ENCODE assay signal across 9 mouse cellular contexts in the genomic region with DNA sequence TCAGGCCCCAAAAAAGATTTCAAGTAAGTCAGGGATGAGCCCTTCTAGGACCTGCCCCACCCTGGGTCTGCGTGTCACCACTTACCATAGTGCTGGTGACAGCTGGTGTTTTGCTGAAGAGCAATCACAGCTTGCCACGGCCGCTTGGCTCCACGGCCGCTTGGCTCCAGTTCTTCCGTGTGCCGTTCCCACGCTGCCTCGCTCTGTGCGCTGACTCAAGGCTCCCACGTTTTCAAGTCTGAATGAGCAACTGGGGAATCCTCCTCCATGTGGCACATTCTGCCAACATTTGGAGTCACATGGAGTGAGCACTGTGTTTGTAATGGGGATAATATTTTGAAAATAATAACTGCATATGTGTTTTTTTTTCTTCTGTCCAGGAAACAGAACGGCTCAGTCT. TPM values are rescaled to one million over a fixed set of nuclear protein-coding genes. Genes with fewer than 3 reads are reported as not detected.
DNase-seq lines count a peak whose midpoint lies in the region; ATAC-seq and TF ChIP-seq lines count a peak whose summit lies in the region.
"Had no signal": no experiment of that assay in that cellular context is flagged by ENCODE, and none has a peak within 500 bp of the region (broad histone marks: within the 10 kb centered on the region; RNA-seq: fewer than 3 reads in every experiment).

No protein-coding gene starts in this region.

- ATAC-seq in forebrain, postnatal 0 days = peak; percentile 78
- ATAC-seq in monocyte, adult 5-6 weeks (replicated peaks; ENCODE audit: insufficient number of reproducible peaks, low FRiP score, low TSS enrichment, poor library complexity, severe bottlenecking) = no peak

- H3K9ac ChIP-seq in forebrain, postnatal 0 days = no peak overlapping the region
- H3K9ac ChIP-seq: midbrain, embryonic 12.5 days had no signal

- H3K4me3 ChIP-seq in forebrain, postnatal 0 days (ENCODE audit: low read depth, low read length) = no peak overlapping the region
- H3K4me3 ChIP-seq: midbrain, embryonic 12.5 days had no signal

- 52% methylated on average over 12 of the region's 12 CpGs for WGBS in forebrain, postnatal 0 days

- no peak overlapping the region for H3K27ac ChIP-seq in forebrain, postnatal 0 days (ENCODE audit: low read depth, low read length)
- H3K27ac ChIP-seq: midbrain, embryonic 12.5 days had no signal

- H3K36me3 ChIP-seq in forebrain, postnatal 0 days (ENCODE audit: insufficient read depth) = peaks cover 5% of the 10 kb centered on the region
- H3K36me3 ChIP-seq: midbrain, embryonic 12.5 days had no signal

- no peak overlapping the region for H3K4me2 ChIP-seq in forebrain, postnatal 0 days (ENCODE audit: low read depth)
- H3K4me2 ChIP-seq: midbrain, embryonic 12.5 days had no signal

- peak; percentile 18 for DNase-seq in lung, postnatal 10 days
- DNase-seq in lung, postnatal 36 days = no peak
- peak; percentile 58 for DNase-seq in forebrain, postnatal 0 days
- peak; percentile 26 to 50 for DNase-seq in layer of hippocampus, postnatal 25 days (ENCODE audit: extremely low spot score in 1 of 2, low spot score in 1 of 2)
- DNase-seq in right cerebral cortex, postnatal 36 days (ENCODE audit: low spot score in 2 of 2) = peak; percentile 67 to 81
- no peak for DNase-seq in thymus, postnatal 14 days

- H3K4me1 ChIP-seq in forebrain, postnatal 0 days (ENCODE audit: insufficient read depth) = no peaks in the 10 kb centered on the region

- no peak for TF ChIP-seq CTCF in forebrain, postnatal 0 days (IDR thresholded peaks at IDR 0.05; ENCODE audit: low read depth)

- H3K9me3 ChIP-seq in forebrain, postnatal 0 days (ENCODE audit: low read length) = no peaks in the 10 kb centered on the region
- H3K9me3 ChIP-seq: midbrain, embryonic 12.5 days had no signal

- no peaks in the 10 kb centered on the region for H3K27me3 ChIP-seq in forebrain, postnatal 0 days (ENCODE audit: insufficient read depth, low read length)

RNA-seq across cellular contexts. Expression of gene Prima1, which starts 52.2 kb away (rescaled TPM):
- total RNA-seq in forebrain, postnatal 0 days (2014; rRNA removed) = 0.67 and 1.5 TPM in 2 replicates
- 0.69 and 0.72 TPM in 2 replicates for polyA plus RNA-seq in forebrain, postnatal 0 days (2015; fragmentation: Nextera tagmentation; extraction: Ambion mirVana)
- total RNA-seq in layer of hippocampus, postnatal 25 days (2021) = 1 to 10 TPM; 6.0 to 7.3 TPM
- total RNA-seq in monocyte, adult 5-6 weeks (2017) = not detected in 3 replicates
- total RNA-seq: liver, adult 2 months had no signal
- polyA plus RNA-seq: liver, adult 2 months had no signal

Comparison
In these comparisons a context has a peak if more than half of its experiments do, and no peak if none do; other contexts are left out.
1. DNase-seq: peak in lung, postnatal 10 days (single experiment), forebrain, postnatal 0 days (single experiment), layer of hippocampus, postnatal 25 days (2 of 2) and right cerebral cortex, postnatal 36 days (2 of 2); none in lung, postnatal 36 days (single experiment) and thymus, postnatal 14 days (single experiment).